Mouse (Mus musculus): Measurements from ENCODE around the gene Hoxd10. TPM values are rescaled to one million over a fixed set of nuclear protein-coding genes. Genes with fewer than 3 reads are reported as not detected.

Hoxd10 gene
- total RNA-seq, 4 experiments from 2014 or later = not detected

DNA sequence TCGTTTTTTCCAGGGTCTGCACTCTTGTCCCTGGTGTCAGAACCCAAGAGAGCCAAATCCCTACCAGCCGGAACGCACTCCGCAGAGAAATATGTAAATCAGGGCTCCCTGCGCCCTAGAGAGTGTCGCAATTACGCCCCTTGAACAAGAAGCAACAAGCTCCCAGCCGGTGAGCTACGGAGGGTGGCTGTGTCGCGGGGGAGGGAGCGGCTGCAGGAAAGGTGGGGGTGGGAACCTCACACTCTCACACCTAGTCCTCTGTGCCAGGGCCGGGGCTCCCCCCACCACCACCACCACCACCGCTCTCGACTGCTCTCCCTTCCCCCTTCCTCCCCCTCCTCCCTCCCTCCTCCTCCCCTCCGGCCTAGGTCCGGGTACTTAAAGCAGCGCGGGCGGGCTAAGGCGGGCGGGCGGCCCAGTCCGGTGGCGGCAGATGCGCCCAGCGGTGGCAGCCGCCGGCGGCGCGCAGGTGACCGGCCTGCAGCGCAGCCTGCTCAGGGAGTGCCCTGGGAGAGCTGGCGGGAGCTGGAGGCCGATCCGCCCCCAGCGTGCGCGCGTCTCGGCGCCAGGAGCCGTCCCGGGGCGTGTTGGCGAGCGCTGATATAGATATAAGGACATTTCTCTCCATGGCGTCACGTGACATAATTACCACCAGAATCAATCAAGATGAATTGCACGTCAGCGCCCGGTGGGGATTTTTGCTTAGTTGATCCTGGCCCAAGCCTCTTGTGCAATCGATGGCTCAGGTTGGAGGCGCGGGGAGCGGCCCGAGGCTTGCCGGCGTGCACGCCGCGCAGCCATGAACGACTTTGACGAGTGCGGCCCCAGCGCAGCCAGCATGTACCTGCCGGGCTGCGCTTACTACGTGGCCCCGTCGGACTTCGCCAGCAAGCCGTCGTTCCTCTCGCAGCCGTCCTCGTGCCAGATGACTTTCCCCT is 9.9 kb upstream of the Hoxd10 start:
- DNase-seq = no peak

DNA sequence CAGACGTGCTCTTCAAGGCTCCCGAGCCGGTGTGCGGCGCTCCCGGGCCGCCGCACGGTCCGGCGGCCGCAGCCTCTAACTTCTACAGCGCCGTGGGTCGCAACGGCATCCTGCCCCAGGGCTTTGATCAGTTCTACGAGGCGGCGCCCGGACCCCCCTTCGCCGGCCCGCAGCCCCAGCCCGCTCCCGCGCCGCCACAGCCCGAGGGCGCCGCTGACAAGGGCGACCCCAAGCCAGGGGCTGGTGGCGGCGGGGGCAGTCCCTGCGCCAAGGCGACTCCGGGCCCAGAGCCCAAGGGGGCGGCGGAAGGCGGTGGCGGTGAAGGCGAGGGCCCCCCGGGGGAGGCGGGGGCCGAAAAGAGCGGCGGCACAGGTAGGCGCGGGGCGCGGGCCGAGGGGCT is 8.9 kb upstream of the Hoxd10 start:
- DNase-seq = no peak

- no peak for DNase-seq
Measured at GRCm38 (mm10) chr2:74683471-74683951, 8.2 kb upstream of the Hoxd10 start.

- no peak for DNase-seq
Measured at GRCm38 (mm10) chr2:74684106-74684505, 7.6 kb upstream of the Hoxd10 start.

DNA sequence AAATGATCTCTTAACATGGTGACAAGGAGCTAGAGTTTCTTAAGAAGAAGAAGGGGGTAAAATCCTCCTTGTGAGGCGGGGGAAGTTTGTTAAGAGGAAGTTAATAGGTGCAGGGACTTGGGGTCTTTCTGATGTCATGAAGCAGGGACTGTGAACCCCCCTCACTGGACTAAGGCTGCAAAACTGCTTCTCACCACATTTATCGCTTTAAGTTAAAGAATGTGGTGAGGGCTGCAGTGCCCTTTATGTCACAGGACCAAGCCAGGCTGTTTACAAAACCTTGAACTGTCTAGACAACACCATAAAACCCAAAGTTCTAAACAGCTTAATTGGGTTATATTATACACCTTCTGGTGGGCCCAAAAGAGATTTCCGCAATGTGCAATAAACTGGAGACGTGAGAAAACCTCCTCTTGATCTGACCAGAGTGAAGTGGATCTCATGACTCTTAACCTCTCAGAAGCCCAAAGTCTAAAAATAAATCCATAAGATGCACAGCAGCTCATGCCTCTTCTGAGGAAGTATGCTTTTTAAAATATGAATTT is 6.6 kb upstream of the Hoxd10 start:
- DNase-seq = no peak

- no peak for DNase-seq
Measured at GRCm38 (mm10) chr2:74686301-74686987, 5.3 kb upstream of the Hoxd10 start.

GRCm38 (mm10) chr2:74686988-74687697 is 4.6 kb upstream of the Hoxd10 start:
- no peak for DNase-seq

DNA sequence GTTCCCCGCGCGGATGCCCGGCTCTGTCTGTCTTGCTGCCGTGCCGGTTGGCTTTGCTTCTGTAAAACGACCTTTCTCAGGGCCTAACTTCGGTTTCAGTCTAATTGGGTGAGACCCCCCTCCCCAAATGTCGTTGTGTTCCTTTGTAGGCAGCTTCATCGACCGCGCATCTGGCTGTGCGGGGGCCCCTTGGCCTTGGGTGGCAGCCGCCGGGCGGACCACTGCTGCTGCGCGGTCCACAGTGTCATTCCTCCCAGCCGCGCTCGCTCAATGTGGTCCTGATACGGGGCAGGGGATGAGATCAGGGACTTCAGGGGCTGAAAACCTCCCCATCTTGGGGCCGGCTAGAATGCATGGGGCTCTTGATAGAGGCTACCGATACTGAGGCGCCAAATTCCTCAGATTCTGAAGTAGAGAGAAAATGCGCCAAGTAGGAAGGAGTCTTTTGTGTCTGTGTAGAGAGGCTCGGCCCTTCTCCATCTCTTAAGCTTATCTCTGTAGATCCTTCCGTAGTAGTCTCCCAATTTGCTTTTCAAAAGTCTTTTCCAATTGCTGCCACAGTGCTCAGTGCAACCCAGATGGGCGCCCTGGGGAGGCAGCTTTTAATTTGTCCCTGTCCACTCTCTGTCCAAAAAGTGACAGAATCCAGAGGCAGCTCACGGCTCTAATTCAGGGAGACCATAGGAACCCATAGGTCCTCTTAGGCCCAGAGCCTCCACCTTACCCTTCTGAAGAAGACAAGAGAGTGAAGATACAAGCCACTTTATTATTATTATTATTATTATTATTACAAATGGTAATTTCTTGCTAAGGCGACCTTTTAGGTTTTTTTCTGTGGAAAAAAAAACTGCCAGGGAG is 3.8 kb upstream of the Hoxd10 start:
- no peak for DNase-seq

DNA sequence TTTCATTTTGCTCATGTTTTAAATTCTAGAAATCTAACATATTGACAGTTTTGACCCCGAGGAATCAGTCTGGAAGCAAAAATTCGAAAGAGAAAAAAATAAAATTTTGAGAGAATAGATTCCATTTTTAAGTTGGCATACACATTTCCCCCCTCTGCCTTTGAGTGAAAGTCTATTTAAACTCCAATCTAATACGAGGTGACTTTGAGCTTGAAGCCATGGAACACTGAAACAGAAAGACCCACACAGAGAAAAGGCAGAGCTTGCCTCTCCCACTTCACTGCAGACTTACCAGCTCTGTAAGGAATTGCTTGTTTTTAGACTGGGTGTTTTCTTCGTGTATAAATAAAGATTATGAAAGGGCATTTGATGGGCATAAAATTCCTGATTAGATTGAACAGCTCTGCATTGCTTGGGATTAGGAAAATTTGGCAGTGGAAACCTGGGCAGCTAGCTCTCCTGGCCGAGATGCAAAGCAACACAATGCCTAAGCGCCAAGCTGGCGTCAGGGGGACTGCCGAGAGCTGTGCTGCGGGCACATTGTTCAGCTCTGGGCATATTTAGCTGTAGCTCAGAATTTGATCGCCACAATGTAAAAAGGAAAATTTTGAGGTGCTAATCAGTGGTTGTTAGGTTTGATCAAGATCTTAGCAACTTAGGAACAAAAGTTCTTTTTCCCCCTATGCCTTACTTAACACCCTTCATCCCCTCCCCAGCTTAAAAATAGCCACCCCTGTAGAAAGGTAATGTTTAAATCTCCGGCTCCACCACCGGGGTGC is 2.7 kb upstream of the Hoxd10 start:
- no peak for DNase-seq

DNA sequence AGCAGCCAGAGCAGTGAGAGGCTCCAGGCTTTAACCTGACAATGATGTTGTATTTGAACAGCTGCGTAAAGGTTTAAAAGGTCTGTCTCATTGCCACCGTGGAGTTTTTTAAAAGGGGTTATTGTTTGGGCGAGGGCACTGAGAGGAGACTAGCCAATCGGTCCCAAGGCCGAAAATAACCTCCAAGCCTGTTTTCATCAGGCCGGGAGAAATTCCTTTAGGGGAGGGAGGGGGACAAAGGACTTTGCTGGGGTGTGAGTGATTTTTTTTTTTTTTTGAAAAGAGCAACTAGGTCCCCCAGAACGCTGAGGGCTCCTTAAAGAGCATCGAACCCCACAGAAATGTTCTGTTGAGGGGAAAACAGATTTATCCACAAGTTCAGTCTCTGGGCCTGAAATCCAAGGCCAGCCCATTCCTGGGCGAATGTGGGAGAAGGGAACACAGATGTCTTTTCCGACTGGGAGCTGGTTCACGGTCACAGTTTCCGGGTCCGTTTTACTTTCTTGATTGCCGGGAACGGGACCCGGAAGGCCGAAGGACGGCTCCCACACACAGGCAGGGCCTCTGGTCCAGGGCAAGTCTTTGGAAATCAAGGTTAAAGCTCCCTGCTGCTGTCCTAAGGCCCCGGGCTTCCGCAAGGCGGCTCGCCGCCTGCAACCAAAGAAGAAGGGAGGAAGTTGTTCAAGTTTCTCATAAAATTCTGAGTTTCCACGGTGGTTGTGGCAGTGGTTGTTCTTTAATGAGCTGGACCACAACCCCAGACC is 2.0 kb upstream of the Hoxd10 start:
- no peak for DNase-seq

GRCm38 (mm10) chr2:74690338-74690716 is 1.4 kb upstream of the Hoxd10 start:
- no peak for DNase-seq

DNA sequence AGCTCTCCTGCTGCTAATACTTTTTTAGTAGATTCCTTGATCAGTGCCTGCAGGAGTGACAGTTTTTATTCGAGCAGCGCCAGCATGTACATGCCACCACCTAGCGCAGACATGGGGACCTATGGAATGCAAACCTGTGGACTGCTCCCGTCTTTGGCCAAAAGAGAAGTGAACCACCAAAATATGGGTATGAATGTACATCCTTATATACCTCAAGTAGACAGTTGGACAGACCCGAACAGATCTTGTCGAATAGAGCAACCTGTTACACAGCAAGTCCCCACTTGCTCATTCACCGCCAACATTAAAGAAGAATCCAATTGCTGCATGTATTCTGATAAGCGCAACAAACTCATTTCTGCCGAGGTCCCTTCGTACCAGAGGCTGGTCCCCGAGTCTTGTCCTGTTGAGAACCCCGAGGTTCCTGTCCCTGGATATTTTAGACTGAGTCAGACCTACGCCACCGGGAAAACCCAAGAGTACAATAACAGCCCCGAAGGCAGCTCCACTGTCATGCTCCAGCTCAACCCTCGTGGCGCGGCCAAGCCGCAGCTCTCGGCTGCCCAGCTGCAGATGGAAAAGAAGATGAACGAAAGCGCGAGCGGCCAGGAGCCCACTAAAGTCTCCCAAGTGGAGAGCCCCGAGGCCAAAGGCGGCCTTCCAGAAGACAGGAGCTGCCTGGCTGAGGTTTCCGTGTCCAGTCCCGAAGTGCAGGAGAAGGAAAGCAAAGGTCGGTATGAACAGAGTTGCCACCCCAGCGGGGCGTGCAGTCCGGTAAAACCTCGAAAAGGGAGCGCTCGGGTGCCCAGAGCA is 477 bp downstream of the Hoxd10 start:
- DNase-seq = no peak

DNA sequence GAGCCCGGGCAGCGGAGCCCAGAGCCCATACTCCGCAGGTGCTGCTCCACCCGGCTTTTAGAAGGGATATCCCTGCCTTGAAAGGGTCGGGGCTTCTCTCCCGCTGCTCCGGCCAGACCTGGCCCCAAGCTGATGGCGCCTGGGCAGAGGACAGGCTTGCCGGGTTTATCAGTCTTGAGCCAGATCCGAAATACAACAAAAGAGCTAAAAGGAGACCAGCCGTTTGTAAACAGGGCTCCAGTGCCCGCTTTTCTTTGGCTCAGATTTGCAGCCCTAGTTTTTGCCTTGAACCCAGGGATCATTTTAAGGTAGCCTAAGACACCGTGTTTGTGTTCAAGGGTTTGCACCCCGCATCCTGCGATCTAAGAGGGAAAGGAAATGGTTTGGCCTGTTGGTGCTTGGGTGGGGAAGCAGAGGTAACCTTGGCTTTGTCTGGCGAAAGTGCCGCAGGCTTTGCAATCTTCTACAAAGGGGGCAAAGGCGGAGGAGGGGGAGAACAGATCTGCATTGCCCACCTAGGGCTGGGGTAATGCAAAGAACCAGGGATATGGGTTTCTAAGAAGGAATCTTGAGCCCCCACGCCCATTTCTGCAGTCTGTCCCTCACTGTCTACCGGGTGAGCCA is 1.2 kb downstream of the Hoxd10 start:
- DNase-seq = no peak

DNA sequence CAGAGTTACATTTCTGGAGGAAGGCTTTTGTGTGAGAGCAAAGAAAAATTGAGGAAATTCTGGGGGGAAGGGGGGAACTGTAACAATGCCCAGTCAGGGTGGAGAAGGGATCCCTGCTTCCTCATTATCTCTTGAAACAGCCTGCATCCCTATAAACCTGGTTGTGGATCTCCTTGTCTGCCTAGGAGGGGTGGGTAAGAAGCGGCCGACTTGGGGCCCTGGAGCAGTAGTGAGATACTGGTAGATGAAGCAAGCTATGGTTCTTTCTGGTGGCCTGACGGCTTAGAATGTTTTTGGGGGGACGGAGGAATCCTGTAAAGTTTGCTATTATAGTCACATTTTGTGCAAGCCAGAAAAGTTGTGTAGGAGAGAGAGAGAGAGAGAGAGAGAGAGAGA is 1.7 kb downstream of the Hoxd10 start:
- no peak for DNase-seq

- DNase-seq = no peak
Measured at GRCm38 (mm10) chr2:74694066-74694465, 2.3 kb downstream of the Hoxd10 start.

- DNase-seq = no peak
Measured at GRCm38 (mm10) chr2:74695383-74695782, 3.7 kb downstream of the Hoxd10 start.

- no peak for DNase-seq
Measured at GRCm38 (mm10) chr2:74695813-74696430, 4.2 kb downstream of the Hoxd10 start.
